18 mouse cellular contexts compared by ENCODE assay signal in genomic region chr7:64743610-64744009, GRCm38 (mm10).
"Had no signal": no experiment of that assay in that cellular context is flagged by ENCODE, and none has a peak within 500 bp of the region (broad histone marks: within the 10 kb centered on the region; RNA-seq: fewer than 3 reads in every experiment).

No protein-coding gene starts in this region.

- H3K27ac ChIP-seq: liver, embryonic 15.5 days; lung, embryonic 15.5 days; macrophage; midbrain, embryonic 13.5 days; midbrain, embryonic 15.5 days; neural tube, embryonic 12.5 days; stomach, embryonic 15.5 days; stomach, postnatal 0 days had no signal

- ATAC-seq: liver, postnatal 0 days; lung, postnatal 0 days; midbrain, embryonic 13.5 days; midbrain, embryonic 15.5 days had no signal

- DNase-seq: liver, postnatal 0 days; lung, adult 2 months; lung, postnatal 14 days; lung, postnatal 36 days; right cerebral cortex, postnatal 14 days; thymus, adult 2 months; thymus, postnatal 25 days; thymus, postnatal 4 days had no signal

- H3K4me3 ChIP-seq: liver, embryonic 15.5 days; lung, embryonic 15.5 days; megakaryocyte, embryonic 14.5 days; midbrain, embryonic 13.5 days; midbrain, embryonic 15.5 days; neural tube, embryonic 12.5 days; stomach, embryonic 15.5 days had no signal
